32 mouse cellular contexts compared by ENCODE assay signal in genomic region chr11:89673916-89674507, GRCm38 (mm10).
DNase-seq lines count a peak whose midpoint lies in the region; ATAC-seq and TF ChIP-seq lines count a peak whose summit lies in the region.
"Had no signal": no experiment of that assay in that cellular context is flagged by ENCODE, and none has a peak within 500 bp of the region (broad histone marks: within the 10 kb centered on the region; RNA-seq: fewer than 3 reads in every experiment).

No protein-coding gene starts in this region.

- H3K27me3 ChIP-seq in embryonic facial prominence, embryonic 14.5 days (replicated peaks; ENCODE audit: control insufficient read depth, insufficient read depth, low read length) = no peaks in the 10 kb centered on the region
- no peaks in the 10 kb centered on the region for H3K27me3 ChIP-seq in embryonic facial prominence, embryonic 10.5 days (replicated peaks; ENCODE audit: low read depth, poor library complexity, severe bottlenecking)
- H3K27me3 ChIP-seq in midbrain, embryonic 12.5 days = no peaks in the 10 kb centered on the region
- no peaks in the 10 kb centered on the region for H3K27me3 ChIP-seq in midbrain, postnatal 0 days (ENCODE audit: insufficient read depth, low read length)
- no peaks in the 10 kb centered on the region for H3K27me3 ChIP-seq in midbrain, embryonic 14.5 days (ENCODE audit: control insufficient read depth, insufficient read depth, low read length)
- H3K27me3 ChIP-seq: forebrain, embryonic 12.5 days; heart, embryonic 15.5 days; liver, embryonic 13.5 days; megakaryocyte, embryonic 14.5 days; neural tube, embryonic 12.5 days had no signal

- no peak overlapping the region for H3K4me2 ChIP-seq in embryonic facial prominence, embryonic 14.5 days (ENCODE audit: low read depth, low read length)
- no peak overlapping the region for H3K4me2 ChIP-seq in midbrain, embryonic 12.5 days (replicated peaks)
- no peak overlapping the region for H3K4me2 ChIP-seq in midbrain, postnatal 0 days (ENCODE audit: low read depth, low read length, poor library complexity, severe bottlenecking)
- no peak overlapping the region for H3K4me2 ChIP-seq in midbrain, embryonic 14.5 days (ENCODE audit: low read length)
- H3K4me2 ChIP-seq: embryonic facial prominence, embryonic 13.5 days; forebrain, embryonic 12.5 days; heart, embryonic 15.5 days; liver, embryonic 13.5 days; neural tube, embryonic 12.5 days had no signal

- no peak overlapping the region for H3K4me3 ChIP-seq in embryonic facial prominence, embryonic 14.5 days (ENCODE audit: low read depth, low read length)
- H3K4me3 ChIP-seq in embryonic facial prominence, embryonic 10.5 days = no peak overlapping the region
- no peak overlapping the region for H3K4me3 ChIP-seq in midbrain, embryonic 12.5 days
- no peak overlapping the region for H3K4me3 ChIP-seq in midbrain, postnatal 0 days (ENCODE audit: low read depth, low read length)
- H3K4me3 ChIP-seq in midbrain, embryonic 14.5 days (replicated peaks; ENCODE audit: low read depth, low read length) = no peak overlapping the region
- H3K4me3 ChIP-seq: embryonic facial prominence, embryonic 13.5 days; erythroblast, embryonic 14.5 days; forebrain, embryonic 12.5 days; heart, embryonic 10.5 days; heart, embryonic 15.5 days; liver, embryonic 13.5 days; megakaryocyte, embryonic 14.5 days; neural tube, embryonic 12.5 days had no signal

- ATAC-seq in embryonic facial prominence, embryonic 14.5 days (ENCODE audit: low read depth) = peak; percentile 63; the same call in 1 of the 2 replicates
- ATAC-seq in midbrain, embryonic 12.5 days (ENCODE audit: low FRiP score, low read depth) = peak; percentile 77
- no peak for ATAC-seq in midbrain, postnatal 0 days (ENCODE audit: low FRiP score)
- peak; percentile 57 for ATAC-seq in midbrain, embryonic 14.5 days (ENCODE audit: low FRiP score, low TSS enrichment)
- no peak for ATAC-seq in frontal cortex, adult (ENCODE audit: low TSS enrichment)
- ATAC-seq: hindbrain, embryonic 16.5 days; lung, postnatal 0 days had no signal

- 10% methylated on average over 1 of the region's 1 CpGs for WGBS in embryonic facial prominence, embryonic 14.5 days
- 17% methylated on average over 1 of the region's 1 CpGs for WGBS in embryonic facial prominence, embryonic 10.5 days
- 0% methylated on average over 1 of the region's 1 CpGs for WGBS in midbrain, embryonic 12.5 days
- WGBS in midbrain, postnatal 0 days = 0% methylated on average over 1 of the region's 1 CpGs
- WGBS in midbrain, embryonic 14.5 days = 9% methylated on average over 1 of the region's 1 CpGs

- H3K36me3 ChIP-seq in embryonic facial prominence, embryonic 14.5 days (ENCODE audit: control insufficient read depth, insufficient read depth, low read length) = no peaks in the 10 kb centered on the region
- no peaks in the 10 kb centered on the region for H3K36me3 ChIP-seq in embryonic facial prominence, embryonic 10.5 days (replicated peaks)
- no peaks in the 10 kb centered on the region for H3K36me3 ChIP-seq in midbrain, embryonic 12.5 days
- no peaks in the 10 kb centered on the region for H3K36me3 ChIP-seq in midbrain, postnatal 0 days (ENCODE audit: insufficient read depth, low read length)
- no peaks in the 10 kb centered on the region for H3K36me3 ChIP-seq in midbrain, embryonic 14.5 days (ENCODE audit: control insufficient read depth, insufficient read depth, low read length)
- H3K36me3 ChIP-seq: embryonic facial prominence, embryonic 13.5 days; forebrain, embryonic 12.5 days; heart, embryonic 10.5 days; heart, embryonic 15.5 days; liver, embryonic 13.5 days; neural tube, embryonic 12.5 days had no signal

- peak; percentile 57 for DNase-seq in embryonic facial prominence, embryonic 14.5 days (ENCODE audit: low spot score)
- no peak for DNase-seq in embryonic facial prominence, embryonic 10.5 days (ENCODE audit: low spot score)
- DNase-seq in midbrain, postnatal 0 days (ENCODE audit: low spot score) = no peak
- DNase-seq in midbrain, embryonic 14.5 days = peak; percentile 55
- DNase-seq in urinary bladder, adult 2 months (ENCODE audit: low spot score) = no peak
- DNase-seq: adrenal gland, postnatal 14 days; cerebellum, adult 11-12 months; cerebellum, adult 9-11 months; gastrocnemius, postnatal 14 days; heart, adult 11 months; heart, postnatal 36 days; kidney, adult 18-20 months; kidney, postnatal 4 days; liver, embryonic 13.5 days; lung, adult 18-20 months; lung, postnatal 4 days; right cerebral cortex, postnatal 4 days; thymus, adult 18-20 months; thymus, postnatal 25 days had no signal

- peaks cover 6% of the 10 kb centered on the region for H3K4me1 ChIP-seq in embryonic facial prominence, embryonic 14.5 days (ENCODE audit: control insufficient read depth, insufficient read depth, low read length)
- H3K4me1 ChIP-seq in embryonic facial prominence, embryonic 10.5 days = peaks cover 18% of the 10 kb centered on the region
- H3K4me1 ChIP-seq in midbrain, embryonic 12.5 days = peaks cover 6% of the 10 kb centered on the region; the same call in 1 of the 2 replicates
- H3K4me1 ChIP-seq in midbrain, postnatal 0 days (ENCODE audit: insufficient read depth, low read length) = no peaks in the 10 kb centered on the region
- no peaks in the 10 kb centered on the region for H3K4me1 ChIP-seq in midbrain, embryonic 14.5 days (ENCODE audit: control insufficient read depth, insufficient read depth, low read length)
- H3K4me1 ChIP-seq: heart, embryonic 15.5 days; liver, embryonic 13.5 days; megakaryocyte, embryonic 14.5 days had no signal

- H3K9me3 ChIP-seq in embryonic facial prominence, embryonic 14.5 days (ENCODE audit: control insufficient read depth, low read length) = no peaks in the 10 kb centered on the region
- no peaks in the 10 kb centered on the region for H3K9me3 ChIP-seq in embryonic facial prominence, embryonic 10.5 days
- H3K9me3 ChIP-seq in midbrain, embryonic 12.5 days = no peaks in the 10 kb centered on the region
- no peaks in the 10 kb centered on the region for H3K9me3 ChIP-seq in midbrain, postnatal 0 days (ENCODE audit: low read length)
- no peaks in the 10 kb centered on the region for H3K9me3 ChIP-seq in midbrain, embryonic 14.5 days (ENCODE audit: control insufficient read depth, low read length)
- H3K9me3 ChIP-seq: embryonic facial prominence, embryonic 13.5 days; forebrain, embryonic 12.5 days; heart, embryonic 10.5 days; heart, embryonic 15.5 days; liver, embryonic 13.5 days; neural tube, embryonic 12.5 days had no signal

- no peak overlapping the region for H3K27ac ChIP-seq in embryonic facial prominence, embryonic 14.5 days (replicated peaks; ENCODE audit: low read depth, low read length)
- H3K27ac ChIP-seq in embryonic facial prominence, embryonic 10.5 days (replicated peaks) = no peak overlapping the region
- peak overlapping the region; percentile 54 for H3K27ac ChIP-seq in midbrain, embryonic 12.5 days (replicated peaks)
- no peak overlapping the region for H3K27ac ChIP-seq in midbrain, postnatal 0 days (ENCODE audit: low read depth, low read length)
- H3K27ac ChIP-seq in midbrain, embryonic 14.5 days (replicated peaks; ENCODE audit: low read depth, low read length) = 0 out of 2 replicates have a peak overlapping the region, but pooled peaks have one; percentile 26
- H3K27ac ChIP-seq: embryonic facial prominence, embryonic 13.5 days; forebrain, embryonic 12.5 days; heart, embryonic 10.5 days; heart, embryonic 15.5 days; kidney, postnatal 0 days; liver, embryonic 13.5 days; neural tube, embryonic 12.5 days; stomach, postnatal 0 days had no signal

- TF ChIP-seq CTCF in midbrain, postnatal 0 days (IDR thresholded peaks at IDR 0.05) = no peak

- H3K9ac ChIP-seq in embryonic facial prominence, embryonic 14.5 days (ENCODE audit: low read depth, low read length) = no peak overlapping the region
- H3K9ac ChIP-seq in midbrain, embryonic 12.5 days (replicated peaks) = no peak overlapping the region
- H3K9ac ChIP-seq in midbrain, postnatal 0 days (replicated peaks; ENCODE audit: low read length, poor library complexity, severe bottlenecking) = no peak overlapping the region
- no peak overlapping the region for H3K9ac ChIP-seq in midbrain, embryonic 14.5 days (replicated peaks; ENCODE audit: low read length)
- H3K9ac ChIP-seq: embryonic facial prominence, embryonic 13.5 days; forebrain, embryonic 12.5 days; heart, embryonic 15.5 days; liver, embryonic 13.5 days; neural tube, embryonic 12.5 days had no signal

Comparison
In these comparisons a context has a peak if more than half of its experiments do, and no peak if none do; other contexts are left out.
1. ATAC-seq: peak in embryonic facial prominence, embryonic 14.5 days (single experiment), midbrain, embryonic 12.5 days (single experiment) and midbrain, embryonic 14.5 days (single experiment); none in midbrain, postnatal 0 days (single experiment) and frontal cortex, adult (single experiment).
2. DNase-seq: peak in embryonic facial prominence, embryonic 14.5 days (single experiment) and midbrain, embryonic 14.5 days (single experiment); none in embryonic facial prominence, embryonic 10.5 days (single experiment), midbrain, postnatal 0 days (single experiment) and urinary bladder, adult 2 months (single experiment).
3. H3K27ac ChIP-seq: peak in midbrain, embryonic 12.5 days (single experiment) and midbrain, embryonic 14.5 days (single experiment); none in embryonic facial prominence, embryonic 14.5 days (single experiment), embryonic facial prominence, embryonic 10.5 days (single experiment) and midbrain, postnatal 0 days (single experiment).